Mouse (Mus musculus) adrenal gland, postnatal 10 days (tissue): ENCODE results near the gene Eif4a1. TPM values are rescaled to one million over a fixed set of nuclear protein-coding genes. Genes with fewer than 3 reads are reported as not detected.

ENCODE experiments used
- DNase-seq: peaks from one replicate; pipeline ENCODE4 v3.0.0; 2021; ENCODE audit warnings: mixed read lengths
- total RNA-seq, 2 experiments: library from RNA; stranded (reverse); gene quantifications; 2 replicates each; pipeline ENCODE4 v1.2.3; 2021

Gene Eif4a1
- total RNA-seq, 2 experiments from 2014 or later: 598 to 631 TPM

DNA sequence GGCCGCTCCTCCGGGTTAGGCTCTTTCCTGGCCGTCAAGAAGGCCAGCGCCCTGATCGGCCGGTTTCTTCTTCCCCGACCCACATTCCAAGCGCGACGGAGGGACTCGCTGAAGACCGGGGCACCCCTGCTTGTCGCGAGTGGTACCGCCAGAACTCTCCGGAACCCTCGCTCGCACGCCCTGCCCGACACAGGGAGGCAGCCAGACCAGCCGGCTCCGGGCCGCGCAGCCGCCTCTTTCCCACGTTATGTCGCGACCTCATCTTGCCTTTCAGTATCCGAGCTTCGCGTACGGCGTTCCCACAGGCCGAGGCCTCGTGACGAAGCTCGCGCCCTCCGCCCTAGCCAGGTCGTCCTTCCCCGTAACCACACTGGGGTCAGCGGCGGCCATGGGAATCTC lies 498 bp downstream of the Eif4a1 start:
- DNase-seq: no peak

DNA sequence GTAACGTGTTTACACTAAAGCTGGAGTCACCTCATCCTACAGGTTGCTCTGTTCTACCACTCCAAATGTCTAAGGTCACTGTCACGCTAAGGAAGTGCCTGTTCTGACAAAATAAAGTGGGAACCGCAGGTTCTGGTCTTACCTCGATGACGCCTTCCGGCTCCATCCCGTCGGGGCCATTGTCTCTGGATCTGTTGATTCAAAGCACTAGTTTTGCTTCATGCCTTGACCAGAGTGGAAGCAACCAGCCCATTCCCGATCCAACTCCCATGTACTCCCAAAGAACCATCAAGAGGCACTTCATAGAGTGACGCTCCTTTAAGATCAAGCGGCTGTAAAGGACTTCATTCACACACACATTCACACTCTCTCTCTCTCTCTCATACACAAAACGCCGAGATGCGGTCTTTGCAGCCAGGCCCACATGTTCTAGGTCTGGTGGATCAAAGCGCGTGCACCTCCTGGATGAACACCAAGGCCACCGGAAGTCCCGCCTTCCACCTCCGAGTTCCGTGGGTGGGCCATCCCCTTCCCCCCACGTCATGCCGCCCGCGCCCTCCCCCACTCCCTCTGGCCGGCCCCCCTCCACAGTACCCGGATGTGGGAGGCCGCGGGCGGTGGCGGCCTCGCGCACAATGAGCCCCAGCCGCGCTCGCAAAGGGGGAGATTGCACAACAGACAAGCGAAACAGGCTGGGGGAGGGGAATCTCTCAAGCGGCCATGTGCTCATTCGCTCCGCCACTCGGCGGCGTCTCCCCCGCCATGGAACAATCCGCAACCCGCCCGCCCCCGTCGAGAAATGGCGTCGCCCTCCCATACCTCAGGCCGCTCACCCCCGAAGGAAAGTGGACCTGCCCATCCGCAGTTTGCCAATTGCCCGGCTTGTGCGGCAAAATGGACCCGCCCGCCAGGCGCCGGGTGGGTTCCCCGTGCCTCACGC lies 1.2 kb downstream of the Eif4a1 start:
- peak; percentile 98 for DNase-seq

DNA sequence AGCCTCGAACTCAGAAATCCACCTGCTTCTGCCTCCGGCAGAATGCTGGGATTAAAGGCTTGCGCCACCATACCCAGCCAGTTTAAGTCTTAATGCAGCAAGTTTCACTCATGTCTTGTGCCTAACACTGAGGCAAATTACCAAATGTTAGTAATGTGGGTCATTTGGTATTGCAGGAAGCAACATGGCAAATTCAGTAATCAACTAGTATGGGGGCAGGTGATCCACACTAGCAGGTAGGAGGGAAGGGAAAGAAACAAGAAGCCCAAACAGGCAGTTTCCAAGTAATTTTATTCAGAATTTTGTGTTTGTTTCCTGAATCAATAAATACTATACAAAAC lies 5.6 kb downstream of the Eif4a1 start:
- DNase-seq: no peak

GRCm38 (mm10) chr11:69665961-69666664 lies 6.1 kb downstream of the Eif4a1 start, which contains the start of gene Cd68:
TSS of gene Cd68 (minus strand) at chr11:69666153.
- DNase-seq: peak; percentile 62

GRCm38 (mm10) chr11:69665457-69665960 lies 6.7 kb downstream of the Eif4a1 start:
- no peak for DNase-seq

GRCm38 (mm10) chr11:69664841-69665240 lies 7.4 kb downstream of the Eif4a1 start:
- no peak for DNase-seq

GRCm38 (mm10) chr11:69663795-69664194 lies 8.4 kb downstream of the Eif4a1 start:
- DNase-seq: peak; percentile 72

- DNase-seq: no peak
Measured at GRCm38 (mm10) chr11:69662967-69663671, 9.1 kb downstream of the Eif4a1 start.

- DNase-seq: peak; percentile 94
Measured at GRCm38 (mm10) chr11:69662213-69662966, 9.8 kb downstream of the Eif4a1 start, which contains the start of gene Mpdu1. TSS of gene Mpdu1 (minus strand) at chr11:69662642.

- DNase-seq: peak; percentile 70
Measured at GRCm38 (mm10) chr11:69661221-69661881, 10.9 kb downstream of the Eif4a1 start.

DNA sequence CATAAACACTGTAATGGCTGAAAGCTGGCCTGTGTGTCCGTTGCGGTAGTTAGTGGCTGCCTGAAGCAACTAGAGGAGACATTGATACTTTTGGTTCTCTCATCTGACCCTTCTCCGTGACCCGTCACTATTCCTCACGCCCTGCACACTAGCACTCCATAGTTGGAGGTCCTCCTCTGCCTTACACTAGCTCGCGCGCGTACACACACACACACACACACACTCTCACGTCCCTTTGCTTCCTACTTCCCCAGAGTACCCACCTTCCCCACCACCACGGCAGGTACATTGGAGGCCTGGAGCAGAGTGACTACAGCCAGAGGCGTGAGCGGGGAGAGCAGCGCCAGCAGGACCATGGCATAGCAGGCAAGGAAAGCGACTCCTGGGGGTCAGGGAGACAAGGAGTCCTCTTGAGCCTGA lies 14.8 kb downstream of the Eif4a1 start:
- DNase-seq: no peak

- DNase-seq: peak; percentile 59
Measured at GRCm38 (mm10) chr11:69656617-69657461, 15.4 kb downstream of the Eif4a1 start.

DNA sequence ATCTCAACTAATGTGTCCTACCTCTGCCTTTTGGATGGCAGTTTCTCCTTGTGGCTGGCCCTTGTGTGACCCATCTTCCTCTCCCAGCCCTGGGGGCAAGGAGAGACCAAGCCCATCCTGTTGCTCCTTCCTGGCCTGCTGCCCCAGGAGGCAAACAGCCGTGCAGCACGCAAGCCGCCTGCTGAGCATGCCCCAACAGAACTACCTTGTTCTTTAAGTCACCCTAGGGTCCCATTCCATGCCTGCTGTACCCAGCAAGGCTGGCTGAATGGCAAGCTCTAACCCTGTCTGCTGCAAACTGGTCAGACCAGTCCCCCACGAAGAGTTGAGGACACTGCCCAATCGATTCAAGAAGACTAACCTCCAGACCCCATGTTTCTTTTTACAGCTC lies 16.2 kb downstream of the Eif4a1 start:
- no peak for DNase-seq

- peak; percentile 78 for DNase-seq
Measured at GRCm38 (mm10) chr11:69655264-69656064, 16.8 kb downstream of the Eif4a1 start, which contains the start of gene Sox15. TSS of gene Sox15 (plus strand) at chr11:69655314.

GRCm38 (mm10) chr11:69654760-69655159 lies 17.5 kb downstream of the Eif4a1 start:
- DNase-seq: no peak

DNA sequence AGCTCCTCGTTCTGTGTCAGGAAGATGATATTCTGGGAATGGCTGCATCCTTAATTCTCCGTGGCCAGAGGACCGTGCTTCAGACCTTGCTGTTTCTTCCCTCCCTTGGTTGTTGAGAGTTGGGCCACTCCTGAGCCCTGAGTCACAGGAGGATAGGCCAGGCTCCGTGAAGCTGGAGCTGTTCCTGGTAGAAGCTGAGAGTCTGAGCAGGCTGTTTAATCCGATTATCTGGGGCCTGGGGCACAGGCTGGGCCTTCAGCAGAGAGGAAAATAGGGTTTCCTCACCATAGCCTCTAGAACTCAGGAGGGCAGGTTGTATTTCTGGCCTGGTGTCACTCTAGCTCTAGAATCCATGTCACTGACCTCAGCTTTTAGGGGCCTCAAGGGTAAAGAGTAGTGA lies 18.8 kb downstream of the Eif4a1 start:
- DNase-seq: no peak

DNA sequence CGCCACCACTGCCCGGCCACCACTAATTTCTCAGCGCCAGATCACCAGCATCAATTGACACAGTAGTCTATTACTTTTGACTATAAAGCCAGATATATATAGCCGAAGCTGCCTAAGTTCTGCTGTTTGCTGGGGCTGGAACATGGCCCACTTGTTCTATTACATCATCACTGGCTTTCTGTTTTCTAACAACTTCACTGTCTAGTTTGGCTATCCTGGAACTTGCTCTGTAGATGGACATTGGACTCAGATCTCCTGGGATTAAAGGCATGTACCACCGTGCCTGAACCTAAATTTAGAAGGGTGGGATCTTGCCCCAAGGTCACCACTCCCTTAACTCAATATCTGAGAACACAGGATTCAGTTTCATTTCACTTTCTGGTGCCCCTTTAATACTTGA lies 26.4 kb downstream of the Eif4a1 start:
- DNase-seq: no peak

DNA sequence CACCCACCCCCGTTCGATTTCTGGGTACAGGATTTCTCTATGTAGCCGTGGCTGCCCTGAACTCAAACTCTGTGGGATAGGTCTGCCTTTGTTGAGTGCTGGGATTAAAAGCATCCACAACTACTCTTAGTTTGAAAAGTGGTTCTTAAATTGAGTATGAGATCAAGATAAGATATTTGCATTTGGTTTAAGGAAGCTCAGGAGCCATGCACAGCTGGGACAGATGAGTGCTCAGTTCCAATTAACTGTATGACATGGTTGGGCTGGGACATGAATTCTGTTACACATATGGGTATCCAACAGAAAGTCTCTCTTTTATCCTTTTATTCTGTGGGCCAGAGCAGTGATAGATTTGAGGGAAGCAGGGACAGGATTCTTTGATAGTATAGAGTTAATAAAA lies 36.8 kb downstream of the Eif4a1 start:
- no peak for DNase-seq
